In genomic region chr1:89015385-89015784, GRCm38 (mm10) we compare ENCODE assay signal across 9 mouse cellular contexts. TPM values are rescaled to one million over a fixed set of nuclear protein-coding genes. Genes with fewer than 3 reads are reported as not detected.
DNase-seq lines count a peak whose midpoint lies in the region; ATAC-seq and TF ChIP-seq lines count a peak whose summit lies in the region.
"Had no signal": no experiment of that assay in that cellular context is flagged by ENCODE, and none has a peak within 500 bp of the region (broad histone marks: within the 10 kb centered on the region; RNA-seq: fewer than 3 reads in every experiment).

No protein-coding gene starts in this region.

- no peaks in the 10 kb centered on the region for H3K36me3 ChIP-seq in heart, embryonic 10.5 days
- H3K36me3 ChIP-seq in kidney, postnatal 0 days (ENCODE audit: insufficient read depth, low read length) = no peaks in the 10 kb centered on the region
- no peaks in the 10 kb centered on the region for H3K36me3 ChIP-seq in megakaryocyte, embryonic 14.5 days (replicated peaks; ENCODE audit: low read length)
- H3K36me3 ChIP-seq in forebrain, embryonic 13.5 days (ENCODE audit: poor library complexity, severe bottlenecking) = no peaks in the 10 kb centered on the region
- H3K36me3 ChIP-seq: liver, embryonic 15.5 days had no signal

- no peak for TF ChIP-seq POLR2A in bone marrow, adult 2 months (IDR thresholded peaks at IDR 0.05; ENCODE audit: borderline replicate concordance, control insufficient read depth, low read depth, low read length)

- H3K4me2 ChIP-seq in kidney, postnatal 0 days (ENCODE audit: low read length) = peak overlapping the region; percentile 17
- no peak overlapping the region for H3K4me2 ChIP-seq in forebrain, embryonic 13.5 days
- H3K4me2 ChIP-seq: liver, embryonic 15.5 days had no signal

- H3K4me3 ChIP-seq in heart, embryonic 10.5 days = no peak overlapping the region
- peak overlapping the region; percentile 19 for H3K4me3 ChIP-seq in bone marrow, adult 2 months (replicated peaks; ENCODE audit: control insufficient read depth, low read depth, low read length)
- no peak overlapping the region for H3K4me3 ChIP-seq in kidney, postnatal 0 days (replicated peaks; ENCODE audit: low read depth, low read length)
- peak overlapping the region; percentile 44 for H3K4me3 ChIP-seq in megakaryocyte, embryonic 14.5 days (replicated peaks)
- H3K4me3 ChIP-seq in forebrain, embryonic 13.5 days = no peak overlapping the region
- H3K4me3 ChIP-seq: liver, embryonic 15.5 days had no signal

- no peak for TF ChIP-seq CTCF in bone marrow, adult 2 months (IDR thresholded peaks at IDR 0.05; ENCODE audit: control insufficient read depth, insufficient read depth, low read length)
- TF ChIP-seq CTCF in kidney, postnatal 0 days (IDR thresholded peaks at IDR 0.05; ENCODE audit: low read depth) = no peak

- peak; percentile 89 for DNase-seq in heart, adult 11 months
- DNase-seq in heart, embryonic 10.5 days (ENCODE audit: low spot score) = no peak
- peak; percentile 54 for DNase-seq in kidney, postnatal 0 days (ENCODE audit: low spot score)
- no peak for DNase-seq in right cerebral cortex, adult 18-20 months
- DNase-seq in gastrocnemius, postnatal 4 days (ENCODE audit: low spot score in 2 of 2) = no peak

- H3K27me3 ChIP-seq in heart, embryonic 10.5 days (ENCODE audit: insufficient read depth, poor library complexity, severe bottlenecking) = no peaks in the 10 kb centered on the region
- no peaks in the 10 kb centered on the region for H3K27me3 ChIP-seq in kidney, postnatal 0 days (ENCODE audit: insufficient read depth, low read length)
- H3K27me3 ChIP-seq in megakaryocyte, embryonic 14.5 days (replicated peaks) = no peaks in the 10 kb centered on the region
- no peaks in the 10 kb centered on the region for H3K27me3 ChIP-seq in forebrain, embryonic 13.5 days
- H3K27me3 ChIP-seq: liver, embryonic 15.5 days had no signal

- no peaks in the 10 kb centered on the region for H3K9me3 ChIP-seq in heart, embryonic 10.5 days
- no peaks in the 10 kb centered on the region for H3K9me3 ChIP-seq in kidney, postnatal 0 days (replicated peaks; ENCODE audit: low read length)
- H3K9me3 ChIP-seq in megakaryocyte, embryonic 14.5 days = 0 out of 2 replicates have a peak, but pooled peaks cover 3% of the 10 kb centered on the region
- no peaks in the 10 kb centered on the region for H3K9me3 ChIP-seq in forebrain, embryonic 13.5 days (replicated peaks)
- H3K9me3 ChIP-seq: liver, embryonic 15.5 days had no signal

- H3K9ac ChIP-seq in kidney, postnatal 0 days (ENCODE audit: low read depth, low read length) = no peak overlapping the region
- no peak overlapping the region for H3K9ac ChIP-seq in forebrain, embryonic 13.5 days
- H3K9ac ChIP-seq: liver, embryonic 15.5 days had no signal

- H3K4me1 ChIP-seq in heart, embryonic 10.5 days = no peaks in the 10 kb centered on the region
- H3K4me1 ChIP-seq in bone marrow, adult 2 months (ENCODE audit: control insufficient read depth, insufficient read depth, low read length) = no peaks in the 10 kb centered on the region
- H3K4me1 ChIP-seq in kidney, postnatal 0 days (replicated peaks; ENCODE audit: insufficient read depth, low read length) = peaks cover 8% of the 10 kb centered on the region; the same call in 1 of the 2 replicates
- H3K4me1 ChIP-seq in megakaryocyte, embryonic 14.5 days = no peaks in the 10 kb centered on the region
- peaks cover 7% of the 10 kb centered on the region; the same call in 1 of the 2 replicates for H3K4me1 ChIP-seq in forebrain, embryonic 13.5 days
- H3K4me1 ChIP-seq: liver, embryonic 15.5 days had no signal

- peak; percentile 73 for ATAC-seq in kidney, postnatal 0 days (replicated peaks; ENCODE audit: low FRiP score, low read depth)
- no peak for ATAC-seq in forebrain, embryonic 13.5 days

- no peak overlapping the region for H3K27ac ChIP-seq in heart, embryonic 10.5 days
- H3K27ac ChIP-seq in bone marrow, adult 2 months (ENCODE audit: control insufficient read depth, insufficient read depth, low read depth, low read length, poor library complexity) = no peak overlapping the region
- peak overlapping the region; percentile 55; the same call in 1 of the 2 replicates for H3K27ac ChIP-seq in kidney, postnatal 0 days
- H3K27ac ChIP-seq in forebrain, embryonic 13.5 days = no peak overlapping the region
- H3K27ac ChIP-seq: liver, embryonic 15.5 days had no signal

- WGBS in heart, embryonic 10.5 days = 40% methylated on average over 12 of the region's 12 CpGs
- WGBS in bone marrow, adult 2 months = 5% methylated on average over 12 of the region's 12 CpGs
- 18% methylated on average over 12 of the region's 12 CpGs for WGBS in kidney, postnatal 0 days
- 51% methylated on average over 12 of the region's 12 CpGs for WGBS in forebrain, embryonic 13.5 days

RNA-seq across cellular contexts. Expression of gene Sh3bp4, which starts 54.8 kb away (rescaled TPM):
- polyA plus RNA-seq in heart, embryonic 10.5 days (2016; fragmentation: Nextera tagmentation; extraction: Ambion mirVana) = 23.4 and 28.3 TPM in 2 replicates
- polyA plus RNA-seq in bone marrow, adult 2 months (2011; ENCODE audit: insufficient read depth, insufficient read length, low replicate concordance, missing spikeins) = 0.92 and 1.4 TPM in 2 replicates
- 22.7 and 24.9 TPM in 2 replicates for polyA plus RNA-seq in kidney, postnatal 0 days (2015; fragmentation: Nextera tagmentation; extraction: Ambion mirVana)
- 0.21 TPM in 1 of 2 replicates, not detected in the other for polyA plus RNA-seq in megakaryocyte, embryonic 14.5 days (2012; ENCODE audit: insufficient read depth, low replicate concordance)
- 16.1 and 18.4 TPM in 2 replicates for polyA plus RNA-seq in forebrain, embryonic 13.5 days (2015; fragmentation: Nextera tagmentation; extraction: Ambion mirVana)
- total RNA-seq in gastrocnemius, postnatal 4 days (2021) = 10 to 100 TPM; 16.8 to 17.1 TPM

Comparison
In these comparisons a context has a peak if more than half of its experiments do, and no peak if none do; other contexts are left out.
1. DNase-seq: peak in heart, adult 11 months (single experiment) and kidney, postnatal 0 days (single experiment); none in heart, embryonic 10.5 days (single experiment), right cerebral cortex, adult 18-20 months (single experiment) and gastrocnemius, postnatal 4 days (0 of 2).
2. H3K4me3 ChIP-seq: peak in bone marrow, adult 2 months (single experiment) and megakaryocyte, embryonic 14.5 days (single experiment); none in heart, embryonic 10.5 days (single experiment), kidney, postnatal 0 days (single experiment) and forebrain, embryonic 13.5 days (single experiment).